Mouse (Mus musculus): ENCODE data around the gene Orc1.

DNA sequence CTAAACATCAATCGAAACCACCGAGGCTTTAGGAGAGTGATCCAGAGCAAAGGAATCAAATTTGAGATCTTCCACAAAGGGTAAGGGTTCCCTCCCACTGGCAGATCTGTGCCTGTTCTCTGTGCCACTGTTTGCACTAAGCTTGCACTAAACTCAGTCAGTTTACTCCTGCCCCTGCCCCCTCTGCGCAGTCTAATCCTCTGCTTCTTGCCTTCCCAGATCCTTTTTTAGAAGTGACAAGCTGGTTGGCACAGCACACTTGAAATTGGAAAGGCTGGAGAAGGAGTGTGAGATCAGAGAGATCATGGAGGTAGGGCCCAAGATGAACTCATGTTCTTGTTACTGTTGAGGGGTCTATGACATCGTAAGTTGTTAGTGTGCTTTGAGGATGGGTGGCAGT lies 52.4 kb downstream of the Orc1 start:
- TF ChIP-seq CTCF (IDR thresholded peaks at IDR 0.05; ENCODE audit: extremely low read depth, insufficient read depth, low read length): no peak
- no peak for TF ChIP-seq POLR2A (IDR thresholded peaks at IDR 0.05; ENCODE audit: extremely low read depth, insufficient read depth, low read length)
